Mouse (Mus musculus): Measurements from ENCODE around the gene Rasgrp1.

- TF ChIP-seq POLR2A (IDR thresholded peaks at IDR 0.05; ENCODE audit: low read depth, low read length) (no peak), CTCF (IDR thresholded peaks at IDR 0.05; ENCODE audit: borderline replicate concordance, insufficient read depth, low read length) (no peak)
Measured at GRCm38 (mm10) chr2:117262184-117262583, 80.6 kb downstream of the Rasgrp1 start.

All from embryonic fibroblast, embryonic 13.5 days (primary cell).